Mouse (Mus musculus): Measurements from ENCODE around the gene Dnmt1.

DNA sequence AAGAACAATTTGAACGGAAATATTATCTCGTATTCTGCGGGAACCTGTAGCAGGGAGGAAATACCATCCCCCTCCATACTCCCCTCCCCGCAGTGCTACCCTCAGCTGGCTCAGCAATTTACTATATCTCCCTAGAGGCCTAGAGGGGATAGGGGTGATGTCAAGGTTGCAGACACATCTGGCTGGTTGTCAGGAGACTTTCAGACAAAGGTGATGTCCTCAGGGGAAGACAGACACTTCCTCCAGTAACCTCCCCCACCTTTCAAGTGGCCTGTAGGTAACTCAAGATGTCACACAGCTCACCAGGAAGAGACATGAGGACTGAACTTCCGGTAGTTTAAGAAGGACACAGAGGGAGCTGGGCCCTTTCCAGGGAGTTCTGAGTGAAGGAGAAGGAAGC lies 23.5 kb upstream of the Dnmt1 start:
- TF ChIP-seq CTCF (IDR thresholded peaks at IDR 0.05; ENCODE audit: low read depth, low read length) (no peak), POLR2A (IDR thresholded peaks at IDR 0.05; ENCODE audit: extremely low read depth, insufficient read depth, low read length) (no peak)

Data from liver, adult 2 months (tissue).